Mouse (Mus musculus): ENCODE results near the gene Pik3ip1. TPM values are rescaled to one million over a fixed set of nuclear protein-coding genes. Genes with fewer than 3 reads are reported as not detected.

The Pik3ip1 gene
- total RNA-seq, 2 experiments from 2014 or later = 30.2 to 63.1 TPM

DNA sequence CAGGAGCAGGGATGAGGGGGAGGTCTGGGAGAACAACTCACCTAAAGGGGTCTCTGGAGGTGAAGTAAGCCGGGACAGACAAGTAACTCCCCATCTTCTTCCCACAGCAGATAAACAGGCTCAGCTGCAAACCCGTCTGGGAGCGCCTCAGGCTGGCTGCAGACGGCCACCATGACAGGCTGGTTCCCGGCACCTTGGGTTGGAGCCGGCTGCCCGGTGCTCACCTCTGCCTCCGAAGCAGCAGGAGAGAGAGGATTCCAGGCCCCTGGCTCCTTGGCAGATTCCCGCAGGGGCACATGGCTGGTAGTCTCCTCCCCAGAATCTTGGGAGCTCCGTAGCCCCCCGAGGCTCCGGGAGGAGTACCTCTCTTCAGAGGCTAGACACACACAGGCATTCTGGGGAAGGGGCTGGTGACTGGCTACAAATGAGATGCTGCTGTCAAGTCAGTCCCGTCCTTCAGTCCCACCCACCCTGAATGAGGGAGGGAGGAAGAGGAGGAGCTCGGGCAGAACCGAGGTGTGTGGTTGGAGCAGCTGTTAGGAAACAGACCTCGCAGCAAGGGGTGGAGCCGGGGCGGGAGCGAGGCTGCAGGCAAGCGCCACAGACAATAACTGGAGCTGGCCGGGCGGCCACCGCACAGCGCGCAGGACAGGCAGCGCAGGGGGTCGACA, 40.9 kb downstream of the Pik3ip1 start:
- ATAC-seq (replicated peaks; ENCODE audit: poor library complexity, severe bottlenecking) = peak; percentile 98

DNA sequence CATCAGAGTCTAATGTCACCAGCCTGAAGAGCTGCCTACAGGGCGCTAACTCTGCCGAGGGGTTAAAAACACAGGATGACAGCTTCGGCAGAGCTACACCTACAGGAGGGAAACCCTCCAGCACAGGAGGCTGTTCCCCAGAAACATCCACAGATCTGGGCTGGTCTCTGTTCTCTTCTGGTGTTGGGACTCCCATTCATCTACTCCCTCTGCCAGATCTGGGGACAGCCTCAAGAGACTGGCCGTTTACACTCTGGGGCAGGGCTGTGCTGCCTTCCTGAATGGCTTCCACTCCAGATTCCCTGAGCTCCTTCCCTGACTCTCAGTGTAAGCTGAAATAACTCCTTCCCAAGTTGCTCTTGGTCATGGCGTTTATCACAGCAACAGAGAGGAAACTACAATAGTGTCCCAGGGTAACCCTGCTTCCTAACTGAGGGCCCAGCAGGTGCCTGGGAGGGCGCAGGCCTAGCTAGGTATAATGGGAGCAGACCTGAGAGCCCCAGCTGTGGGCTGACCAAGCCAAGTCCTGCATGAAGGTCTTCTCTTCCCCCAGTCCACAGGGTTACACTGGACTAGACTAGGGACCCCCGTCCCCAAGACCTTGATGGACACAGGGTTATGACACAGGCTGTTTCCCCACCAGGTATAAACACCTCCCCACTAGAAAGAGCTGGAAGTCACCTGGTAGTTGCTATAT, 41.5 kb downstream of the Pik3ip1 start:
- ATAC-seq (replicated peaks; ENCODE audit: poor library complexity, severe bottlenecking) = peak; percentile 12; the same call in 1 of the 2 replicates

- ATAC-seq (replicated peaks; ENCODE audit: poor library complexity, severe bottlenecking) = no peak
These were observed 43.5 kb downstream of the Pik3ip1 start for GRCm38 (mm10) chr11:3373591-3374292.

- no peak for ATAC-seq (replicated peaks; ENCODE audit: poor library complexity, severe bottlenecking)
These were observed 44.1 kb downstream of the Pik3ip1 start for GRCm38 (mm10) chr11:3374293-3374645.

DNA sequence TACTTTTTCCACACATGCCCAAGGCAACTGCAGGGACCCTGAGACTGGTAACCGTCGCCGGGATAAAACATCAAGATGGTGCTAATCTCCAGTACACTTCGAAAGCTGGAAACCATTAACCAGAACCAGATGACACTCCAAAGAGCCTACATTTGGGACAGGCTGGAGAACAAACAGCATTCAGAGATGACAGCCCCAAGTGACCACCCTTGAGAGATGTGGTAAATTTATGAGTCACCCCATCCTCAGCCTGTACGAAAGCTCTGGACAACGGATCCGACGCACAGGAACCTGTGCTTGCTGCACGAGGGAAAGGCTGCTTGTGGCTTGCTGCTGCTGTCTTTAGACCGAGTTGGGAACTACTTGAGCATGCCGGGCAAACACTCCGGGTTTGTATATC, 44.5 kb downstream of the Pik3ip1 start:
- ATAC-seq (replicated peaks; ENCODE audit: poor library complexity, severe bottlenecking) = no peak

DNA sequence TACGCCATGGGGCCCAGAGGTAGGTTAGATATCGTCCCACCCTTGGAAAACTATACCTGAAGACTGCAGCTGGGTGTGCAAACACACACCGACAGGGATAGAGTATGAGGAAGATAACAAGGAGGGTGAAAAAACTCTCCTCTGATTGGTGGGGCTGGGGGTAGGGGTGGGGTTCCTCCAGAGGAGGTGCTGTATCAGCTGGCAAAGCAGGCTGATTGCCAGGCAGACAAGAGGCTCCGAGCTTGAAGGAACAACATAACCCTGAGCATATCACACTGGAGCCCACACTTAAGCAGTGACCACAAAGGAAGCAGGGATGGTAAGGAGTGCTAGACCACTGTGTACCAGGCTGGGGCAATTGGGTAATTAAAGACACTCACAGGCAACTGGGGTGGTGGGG, 49.2 kb downstream of the Pik3ip1 start:
- peak; percentile 72 for ATAC-seq (replicated peaks; ENCODE audit: poor library complexity, severe bottlenecking)

DNA sequence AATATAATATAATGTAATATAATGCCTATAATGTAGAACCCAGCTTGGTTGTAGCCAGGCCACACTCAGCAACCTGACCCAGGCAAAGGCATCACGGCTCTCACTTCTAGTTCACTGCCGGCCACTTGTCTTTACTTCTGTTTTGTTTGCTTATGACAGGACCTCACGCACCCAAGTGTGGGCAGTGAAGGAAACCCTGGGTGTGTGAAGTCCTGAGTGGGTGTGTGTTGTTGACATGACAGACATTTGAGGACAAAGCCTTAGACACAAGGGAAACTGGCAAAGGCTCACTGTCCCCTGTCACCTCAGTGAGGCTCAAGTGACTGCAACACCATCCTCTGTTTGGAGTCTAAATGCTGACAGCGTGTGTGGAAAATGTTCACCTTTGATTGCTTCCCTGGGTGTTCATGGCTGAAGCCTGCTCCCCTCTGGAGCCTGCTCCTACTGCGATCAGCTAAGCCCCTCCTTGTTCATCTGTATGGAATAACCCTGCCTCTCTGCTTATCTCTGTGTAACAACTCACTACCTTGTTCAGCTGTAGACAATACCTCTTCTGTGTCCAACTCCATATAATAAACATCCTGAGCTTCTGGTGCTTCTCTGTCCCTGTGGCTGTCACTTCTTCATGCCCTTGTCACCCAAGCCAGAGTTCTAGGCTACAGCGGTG, 51.1 kb downstream of the Pik3ip1 start:
- ATAC-seq (replicated peaks; ENCODE audit: poor library complexity, severe bottlenecking) = no peak

GRCm38 (mm10) chr11:3382602-3383594, 52.7 kb downstream of the Pik3ip1 start:
- peak; percentile 72 for ATAC-seq (replicated peaks; ENCODE audit: poor library complexity, severe bottlenecking)

DNA sequence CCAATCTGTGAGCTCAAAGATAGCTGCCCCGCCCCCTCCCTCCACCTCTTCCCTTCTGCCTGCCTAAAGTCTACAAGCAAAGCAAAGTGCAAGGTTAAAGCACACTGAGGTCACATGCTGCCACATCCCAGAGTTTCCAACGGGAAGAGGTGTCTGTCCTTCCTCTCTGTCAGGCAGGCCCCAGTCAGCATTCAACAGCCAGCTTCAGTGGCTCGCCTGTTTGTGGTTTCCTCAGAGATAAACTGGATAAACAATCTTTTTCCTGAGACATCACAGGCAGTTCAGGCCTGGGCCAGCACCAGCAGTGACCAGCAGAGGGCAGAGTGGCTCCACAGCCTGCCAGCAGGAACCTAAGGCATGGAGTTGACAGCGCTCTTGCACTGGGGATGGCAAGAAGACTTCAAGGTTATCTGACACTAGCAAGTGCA, 56.8 kb downstream of the Pik3ip1 start:
- peak; percentile 90 for ATAC-seq (replicated peaks; ENCODE audit: poor library complexity, severe bottlenecking)

- no peak for ATAC-seq (replicated peaks; ENCODE audit: poor library complexity, severe bottlenecking)
These were observed 57.4 kb downstream of the Pik3ip1 start for GRCm38 (mm10) chr11:3387482-3388196.

GRCm38 (mm10) chr11:3389996-3390395, 59.8 kb downstream of the Pik3ip1 start:
- ATAC-seq (replicated peaks; ENCODE audit: poor library complexity, severe bottlenecking) = no peak

GRCm38 (mm10) chr11:3390789-3391188, 60.6 kb downstream of the Pik3ip1 start:
- no peak for ATAC-seq (replicated peaks; ENCODE audit: poor library complexity, severe bottlenecking)

GRCm38 (mm10) chr11:3392526-3392925, 62.3 kb downstream of the Pik3ip1 start:
- ATAC-seq (replicated peaks; ENCODE audit: poor library complexity, severe bottlenecking) = no peak

Other genes starting within 250 kb of the Pik3ip1 start
- 10.4 and 12.3 TPM in 2 replicates for gene Sfi1, start 136.9 kb upstream of the Pik3ip1 start, total RNA-seq (2014; fragmentation: Nextera tagmentation)
- gene Sfi1, start 136.9 kb upstream of the Pik3ip1 start, total RNA-seq (2017) = 8.0 and 18.0 TPM in 2 replicates
- gene Eif4enif1, start 128.0 kb upstream of the Pik3ip1 start, total RNA-seq (2014; fragmentation: Nextera tagmentation) = 67.8 and 75.2 TPM in 2 replicates
- gene Eif4enif1, start 128.0 kb upstream of the Pik3ip1 start, total RNA-seq (2017) = 35.2 and 51.4 TPM in 2 replicates
- 132 and 172 TPM in 2 replicates for gene Drg1, start 64.0 kb upstream of the Pik3ip1 start, total RNA-seq (2014; fragmentation: Nextera tagmentation)
- 229 and 265 TPM in 2 replicates for gene Drg1, start 64.0 kb upstream of the Pik3ip1 start, total RNA-seq (2017)
- 98.0 and 105 TPM in 2 replicates for gene Patz1, start 41.5 kb upstream of the Pik3ip1 start, total RNA-seq (2014; fragmentation: Nextera tagmentation)
- gene Patz1, start 41.5 kb upstream of the Pik3ip1 start, total RNA-seq (2017) = 65.0 and 73.9 TPM in 2 replicates
- 15.2 and 29.8 TPM in 2 replicates for gene Limk2, start 78.8 kb downstream of the Pik3ip1 start, total RNA-seq (2014; fragmentation: Nextera tagmentation)
- 12.1 and 24.2 TPM in 2 replicates for gene Limk2, start 78.8 kb downstream of the Pik3ip1 start, total RNA-seq (2017)
- 12.6 and 14.1 TPM in 2 replicates for gene Rnf185, start 122.0 kb downstream of the Pik3ip1 start, total RNA-seq (2014; fragmentation: Nextera tagmentation)
- gene Rnf185, start 122.0 kb downstream of the Pik3ip1 start, total RNA-seq (2017) = 10.0 and 11.9 TPM in 2 replicates
- 0.26 TPM in 1 of 2 replicates, not detected in the other for gene Pla2g3, start 157.9 kb downstream of the Pik3ip1 start, total RNA-seq (2014; fragmentation: Nextera tagmentation)
- not detected in 2 replicates for gene Pla2g3, start 157.9 kb downstream of the Pik3ip1 start, total RNA-seq (2017)
- 0.94 and 1.1 TPM in 2 replicates for gene Inpp5j, start 174.4 kb downstream of the Pik3ip1 start, total RNA-seq (2014; fragmentation: Nextera tagmentation)
- 0.09 and 0.57 TPM in 2 replicates for gene Inpp5j, start 174.4 kb downstream of the Pik3ip1 start, total RNA-seq (2017)
- 22.0 and 28.8 TPM in 2 replicates for gene Selenom, start 184.3 kb downstream of the Pik3ip1 start, total RNA-seq (2014; fragmentation: Nextera tagmentation)
- 17.0 and 21.1 TPM in 2 replicates for gene Selenom, start 184.3 kb downstream of the Pik3ip1 start, total RNA-seq (2017)
- gene Smtn, start 210.2 kb downstream of the Pik3ip1 start, total RNA-seq (2014; fragmentation: Nextera tagmentation) = 7.5 and 10.5 TPM in 2 replicates
- gene Smtn, start 210.2 kb downstream of the Pik3ip1 start, total RNA-seq (2017) = 7.0 and 8.3 TPM in 2 replicates